Mouse (Mus musculus) liver (tissue): ENCODE measurements around the gene Mtmr12.

Experiments
- DNase-seq: peaks from one replicate; pipeline ENCODE4 v3.0.0-alpha.2; 2020; ENCODE audit warnings: mixed read lengths

The Mtmr12 gene

DNA sequence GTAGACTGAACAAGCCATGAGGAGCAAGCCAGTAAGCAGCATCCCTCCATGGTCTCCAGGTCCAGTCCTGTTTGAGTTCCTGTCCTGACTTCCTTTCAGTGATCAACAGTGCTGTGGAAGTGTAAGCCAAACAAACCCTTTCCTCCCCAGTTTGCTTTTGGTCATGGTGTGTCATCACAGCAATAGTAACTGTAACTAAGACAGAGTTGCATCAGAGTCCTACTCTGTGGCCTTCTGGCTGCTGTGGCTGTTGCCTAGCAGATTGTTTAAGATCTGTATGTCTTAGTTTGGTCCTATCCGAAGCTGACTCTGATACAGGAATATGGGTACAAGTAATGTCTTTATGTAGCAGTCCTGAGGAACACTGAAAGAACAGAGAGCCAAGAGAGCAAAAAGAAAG is 75.0 kb downstream of the Mtmr12 start:
- DNase-seq, result no peak

DNA sequence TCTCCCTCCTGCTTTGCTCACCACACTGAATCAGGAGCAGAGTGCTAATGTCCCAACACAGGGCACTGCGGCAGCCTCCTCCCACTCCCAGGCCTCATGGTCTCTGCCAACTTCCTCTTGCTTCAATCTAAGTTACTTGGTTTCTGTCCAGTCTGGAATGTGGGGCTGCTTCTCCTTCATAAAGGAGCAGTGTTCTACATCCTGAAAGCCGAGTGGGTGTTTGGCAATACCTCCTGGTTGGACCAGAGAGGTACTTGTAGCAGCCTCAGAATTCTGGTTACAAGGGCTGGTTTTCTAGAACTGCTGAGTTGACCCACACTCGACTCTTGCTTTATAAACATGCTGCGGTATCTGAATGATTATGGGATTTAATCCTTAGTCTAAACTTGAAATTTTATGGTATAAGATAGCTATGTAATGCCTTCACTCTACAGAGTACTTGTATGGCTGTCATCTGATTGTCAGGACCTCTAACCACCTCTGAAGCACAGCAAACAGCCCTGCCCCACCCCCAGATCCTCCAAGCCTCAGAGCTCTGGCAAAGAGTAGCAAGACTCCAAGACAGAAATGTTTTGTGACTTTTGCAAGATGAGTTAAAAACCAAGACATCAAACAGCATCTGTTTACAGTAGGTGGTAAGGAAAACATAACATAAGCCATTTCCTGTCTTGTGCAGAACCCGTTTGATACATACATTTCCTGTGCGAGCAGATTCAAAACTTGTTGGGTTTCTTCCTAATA is 80.1 kb downstream of the Mtmr12 start:
- DNase-seq, result no peak

DNA sequence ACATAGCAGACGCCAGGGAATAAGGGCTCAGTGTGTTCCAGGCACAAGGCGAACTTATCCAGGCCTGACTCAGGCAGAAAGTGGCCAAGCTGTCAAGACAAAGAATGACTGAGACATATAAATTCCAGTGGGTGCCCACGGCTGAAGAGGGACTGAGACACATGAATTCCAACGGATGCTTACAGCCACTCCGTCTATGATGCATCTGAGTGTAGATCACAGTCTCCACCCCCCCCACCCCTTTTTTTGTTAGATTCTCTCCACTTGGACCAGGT is 80.6 kb downstream of the Mtmr12 start:
- DNase-seq, result no peak

DNA sequence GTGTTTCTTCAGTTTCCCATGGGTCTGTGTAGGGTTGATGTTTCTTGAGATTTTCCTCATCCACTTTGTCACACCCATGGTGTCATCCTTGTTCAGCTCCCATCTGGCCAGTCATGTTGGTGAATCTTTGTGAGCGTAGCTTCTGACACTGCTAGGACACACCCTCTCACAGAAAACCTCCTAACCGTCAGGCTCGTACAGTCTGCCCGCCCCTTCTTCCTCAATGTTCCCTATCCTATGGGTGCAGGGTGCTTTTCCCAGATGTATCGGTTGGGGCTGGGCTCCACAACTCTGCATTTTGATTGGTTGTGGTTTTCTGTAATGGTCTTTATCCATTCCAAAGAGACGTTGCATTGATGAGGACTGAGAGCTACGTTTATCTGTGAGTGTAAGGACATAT is 85.5 kb downstream of the Mtmr12 start:
- peak; percentile 26 for DNase-seq

DNA sequence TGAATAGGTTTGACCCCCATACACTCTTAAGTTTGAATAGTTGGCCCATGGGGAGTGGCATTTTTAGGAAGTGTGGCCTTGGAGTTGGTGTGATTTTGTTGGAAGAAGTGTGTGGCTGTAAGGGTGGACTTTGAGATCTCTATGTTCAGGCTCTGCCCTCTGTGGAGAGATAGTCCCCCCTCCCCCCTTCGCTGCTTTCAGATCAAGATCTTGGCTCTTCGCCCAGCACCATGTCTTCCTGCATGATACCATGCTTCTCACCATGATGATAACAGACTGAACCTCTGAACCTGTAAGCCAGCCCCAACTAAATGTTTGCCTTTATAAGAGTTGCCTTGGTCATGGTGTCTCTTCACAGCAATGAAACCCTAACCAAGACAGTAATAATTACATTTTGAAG is 86.9 kb downstream of the Mtmr12 start:
- peak; percentile 29 for DNase-seq

DNA sequence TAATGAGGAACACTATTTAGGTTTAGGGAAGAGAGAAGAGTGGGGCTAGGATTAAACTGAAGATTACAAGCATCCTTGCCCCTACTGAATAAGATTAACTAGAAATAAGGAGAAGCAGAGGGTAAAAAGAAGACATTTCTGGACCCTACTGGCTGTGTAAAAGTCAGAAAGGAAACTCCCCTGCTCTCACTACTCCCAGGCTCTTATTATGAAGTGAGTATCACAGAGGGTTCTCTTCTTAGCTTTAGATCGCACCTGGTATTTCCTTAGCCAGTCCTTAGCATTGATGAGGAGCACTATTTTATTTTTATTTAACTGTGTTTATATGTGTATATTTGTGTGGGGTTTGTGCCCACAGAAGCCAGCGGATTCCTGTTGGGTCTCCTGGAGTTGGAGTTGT is 91.4 kb downstream of the Mtmr12 start:
- no peak for DNase-seq

DNA sequence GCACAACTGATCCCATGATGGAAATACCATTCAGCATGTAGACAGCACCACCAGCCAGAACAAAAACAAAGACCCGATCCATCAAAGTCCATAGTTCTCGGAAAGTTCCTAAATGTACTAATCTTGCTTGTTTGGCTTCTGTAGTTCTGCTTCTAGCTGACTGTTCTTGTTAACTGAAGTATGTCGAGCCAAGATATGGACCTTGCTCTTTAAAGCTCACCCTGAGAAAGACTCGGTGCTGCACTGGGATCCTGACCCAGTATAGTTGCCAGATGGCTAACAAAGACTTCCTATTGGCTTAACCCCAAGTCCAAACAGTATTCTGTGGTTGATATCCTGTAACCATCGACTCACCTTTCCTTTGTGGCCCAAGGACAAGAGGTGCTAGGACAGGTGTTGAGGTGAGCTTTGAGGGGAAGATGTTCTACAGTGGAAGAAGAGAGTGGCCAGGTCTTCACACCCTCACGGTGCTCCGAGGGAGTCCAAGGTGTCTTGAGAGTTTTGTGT is 93.5 kb downstream of the Mtmr12 start:
- DNase-seq, result no peak

DNA sequence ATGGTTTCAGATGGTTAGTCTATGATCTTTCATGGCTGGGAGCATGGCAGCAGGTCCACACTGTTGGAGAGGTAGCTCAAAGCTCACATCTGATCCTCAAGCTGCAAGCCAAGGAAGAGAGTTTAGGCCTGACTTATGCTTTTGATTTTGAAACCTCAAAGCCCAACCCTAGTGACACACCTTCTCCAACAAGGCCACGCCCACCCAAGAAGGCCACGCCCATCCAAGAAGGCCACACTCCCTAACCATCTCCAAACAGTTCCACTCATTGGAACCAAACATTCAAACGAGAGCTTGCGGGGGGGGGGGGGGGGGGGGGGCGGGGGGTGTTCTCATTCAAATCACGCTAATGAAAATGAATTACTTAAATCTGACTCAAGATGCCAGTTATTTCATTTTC is 96.9 kb downstream of the Mtmr12 start:
- DNase-seq, result peak; percentile 73

DNA sequence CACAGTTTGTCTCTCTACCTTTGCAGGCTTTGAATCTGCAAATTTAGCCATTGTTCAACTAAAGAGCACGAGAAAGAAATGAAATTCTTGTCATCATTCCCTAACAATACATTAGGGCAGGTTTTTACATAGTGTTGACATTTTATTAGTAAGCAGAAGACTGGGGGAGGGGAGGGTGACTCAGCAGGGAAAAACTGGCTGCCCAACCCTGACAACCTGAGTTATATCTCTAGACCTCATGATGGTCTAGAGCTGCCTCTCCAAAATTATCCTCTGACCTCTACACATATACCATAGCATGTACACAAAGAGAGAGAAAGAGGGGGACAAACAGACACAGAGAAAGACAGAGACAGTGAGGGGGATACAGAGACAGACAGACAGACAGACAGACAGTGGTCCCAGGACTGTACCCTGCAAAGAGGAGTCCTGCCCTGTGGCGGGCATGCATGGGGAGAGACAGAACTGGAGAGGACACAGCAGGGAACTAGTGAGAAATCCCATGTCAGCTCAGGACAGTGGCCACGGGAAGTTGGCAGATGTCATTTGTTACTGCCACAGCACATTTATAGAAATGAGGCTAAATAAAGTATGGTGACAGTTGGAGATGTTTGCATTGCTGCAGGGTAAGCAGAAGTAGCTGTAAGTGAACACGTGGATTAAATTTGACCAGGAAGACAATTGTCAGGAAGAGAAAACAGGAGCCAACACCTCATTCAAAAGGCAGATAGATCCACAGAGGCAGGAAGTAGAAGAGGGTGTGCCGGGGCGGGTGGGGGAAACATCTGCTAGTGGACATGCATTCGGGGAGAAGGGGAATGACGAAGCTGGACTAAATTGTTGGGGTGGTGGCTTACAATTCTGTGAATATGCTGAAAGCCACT is 101.6 kb downstream of the Mtmr12 start:
- DNase-seq, result peak; percentile 84

DNA sequence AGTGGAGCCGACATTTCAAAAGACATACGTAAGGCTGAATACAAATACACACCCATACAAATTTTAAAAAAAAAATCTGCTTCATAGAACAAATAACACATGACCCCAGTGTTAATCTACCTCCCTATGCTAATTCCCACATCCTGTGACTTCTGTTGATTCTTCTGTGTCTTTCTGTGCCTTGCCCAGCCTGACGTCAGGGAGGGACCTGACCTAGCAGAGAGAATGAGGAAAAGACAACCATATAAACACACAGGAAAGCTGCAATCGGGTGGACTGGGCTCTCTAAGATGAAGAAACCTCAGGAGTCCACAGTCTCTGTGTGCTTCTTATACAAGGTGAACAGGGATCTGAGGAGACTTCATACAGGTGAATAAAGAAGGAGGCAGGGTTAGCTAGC is 102.3 kb downstream of the Mtmr12 start:
- DNase-seq, result no peak

DNA sequence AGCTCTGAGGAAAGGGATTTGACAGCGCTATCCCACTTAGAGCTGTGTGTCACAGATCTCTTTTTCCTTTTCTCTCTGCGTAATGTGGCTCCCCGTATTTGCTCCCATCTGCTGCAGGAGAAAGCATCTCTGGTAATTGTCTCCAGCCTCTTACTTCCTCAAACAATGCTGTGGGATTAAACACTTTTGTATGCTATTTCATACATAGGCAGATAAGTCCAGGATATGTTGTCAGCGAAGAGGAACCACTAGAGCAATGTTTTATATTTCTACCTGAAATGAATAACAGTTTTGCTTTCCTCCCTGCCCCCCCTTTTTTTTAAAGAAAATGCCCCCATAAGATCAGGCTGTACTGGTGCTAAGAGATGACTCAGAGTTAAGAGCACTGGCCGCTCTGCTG is 103.7 kb downstream of the Mtmr12 start:
- DNase-seq, result no peak

DNA sequence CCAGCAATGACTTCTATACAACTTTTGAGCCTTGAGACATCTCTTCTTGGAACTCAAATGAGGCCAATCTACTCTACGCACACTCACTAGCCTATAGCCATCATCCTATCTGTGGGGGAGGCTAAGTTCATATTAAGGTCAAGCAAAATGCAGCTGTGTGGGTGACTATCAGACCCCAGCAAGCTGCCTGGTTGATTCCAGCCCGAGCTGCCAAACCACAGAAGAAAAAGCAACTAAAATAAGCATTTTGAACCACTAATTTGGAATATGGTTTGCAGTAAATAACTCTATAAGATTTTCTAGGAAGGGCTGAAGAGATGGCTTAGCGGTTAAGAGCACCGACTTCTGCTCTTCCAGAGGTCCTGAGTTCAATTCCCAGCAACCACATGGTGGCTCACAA is 105.8 kb downstream of the Mtmr12 start:
- no peak for DNase-seq

DNA sequence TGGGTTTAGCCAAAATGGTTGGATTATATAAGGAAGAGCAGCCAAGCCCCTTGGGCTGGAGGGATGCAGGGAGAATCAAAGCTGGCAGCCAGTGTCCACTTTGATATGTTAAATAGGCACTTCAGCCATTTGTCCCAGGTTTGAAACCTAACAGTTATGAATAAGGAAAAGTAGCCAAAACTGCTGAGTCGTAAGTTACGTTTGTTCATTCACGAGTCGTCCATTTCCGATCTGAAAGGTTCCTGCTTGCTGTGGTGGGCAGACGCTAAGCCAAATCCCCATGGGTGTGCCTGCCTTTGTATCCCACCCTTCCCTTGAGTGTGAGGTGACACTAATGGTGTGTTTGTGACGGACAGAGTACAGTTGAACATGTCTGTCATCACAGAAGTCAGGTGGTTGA is 106.6 kb downstream of the Mtmr12 start:
- DNase-seq, result no peak

DNA sequence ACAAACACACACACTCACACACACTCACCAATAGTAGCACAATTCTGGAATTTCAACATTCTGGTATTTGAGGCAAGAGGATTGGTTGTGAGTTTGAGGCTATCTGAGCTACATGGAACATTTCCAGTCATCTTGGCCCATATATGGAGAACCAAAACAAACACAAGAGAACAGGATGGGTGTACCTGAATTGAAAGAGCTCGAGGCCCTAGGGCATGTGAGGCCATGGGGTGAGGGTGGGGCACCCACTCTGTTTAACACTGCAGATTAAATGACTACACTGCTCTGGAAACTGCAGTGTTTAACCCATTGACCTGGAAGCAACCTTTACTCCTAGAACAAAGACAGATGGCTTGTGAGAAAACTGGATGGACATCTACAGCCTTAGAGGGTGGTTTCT is 108.4 kb downstream of the Mtmr12 start:
- DNase-seq, result no peak

DNA sequence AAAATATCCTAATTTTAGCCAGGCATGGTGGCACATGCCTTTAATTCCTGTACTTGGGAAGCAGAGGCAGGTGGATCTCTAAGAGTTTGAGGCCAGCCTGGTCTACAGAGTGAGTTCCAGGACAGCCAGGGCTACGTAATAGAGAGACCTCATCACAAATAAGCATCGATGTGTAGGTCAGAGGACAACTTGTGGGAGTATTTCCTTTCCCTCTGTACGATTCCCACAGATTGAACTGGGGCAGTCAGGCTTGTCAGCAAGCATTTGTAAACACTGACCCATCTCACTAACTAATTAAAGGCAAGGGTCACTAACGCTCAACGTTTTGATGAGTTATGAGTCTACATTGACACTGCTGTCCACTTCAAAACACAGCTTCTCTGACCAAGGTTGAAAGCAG is 109.8 kb downstream of the Mtmr12 start:
- DNase-seq, result no peak

DNA sequence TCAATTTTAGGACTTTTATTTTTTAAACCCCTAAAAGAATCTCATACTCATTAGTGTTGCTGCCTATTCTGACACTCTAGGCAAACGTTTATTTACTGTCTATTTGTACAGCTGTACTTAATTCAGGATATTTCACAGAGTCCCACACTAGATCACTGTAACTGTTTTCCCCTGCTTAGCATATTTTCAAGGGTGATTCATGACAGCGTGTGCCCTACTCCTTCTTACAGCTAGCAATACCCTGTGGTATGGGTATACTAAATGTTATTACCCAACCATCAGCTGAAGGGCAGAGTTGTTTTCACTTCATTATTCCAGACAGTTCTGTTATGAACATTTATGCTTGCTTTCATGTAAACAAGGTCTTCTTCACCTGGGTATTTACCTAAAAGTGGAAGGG is 111.2 kb downstream of the Mtmr12 start:
- no peak for DNase-seq

DNA sequence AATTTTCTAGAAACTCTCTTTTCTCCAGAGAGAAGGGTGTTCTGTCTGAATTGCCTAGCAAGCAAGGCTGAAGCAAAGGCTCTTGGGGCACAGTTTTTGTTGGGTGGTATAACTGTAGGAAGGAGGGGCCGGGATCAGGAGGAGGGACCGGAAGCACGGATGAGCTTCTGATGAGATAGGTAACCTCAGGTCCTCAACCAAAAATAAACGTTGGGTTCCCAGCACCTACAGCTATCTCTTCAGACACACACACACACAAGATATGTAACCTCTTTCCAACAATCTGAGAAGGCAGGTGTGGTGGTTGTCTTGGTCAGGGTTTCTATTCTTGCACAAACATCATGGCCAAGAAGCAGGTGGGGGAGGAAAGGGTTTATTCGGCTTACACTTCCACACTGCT is 112.5 kb downstream of the Mtmr12 start:
- DNase-seq, result peak; percentile 37

DNA sequence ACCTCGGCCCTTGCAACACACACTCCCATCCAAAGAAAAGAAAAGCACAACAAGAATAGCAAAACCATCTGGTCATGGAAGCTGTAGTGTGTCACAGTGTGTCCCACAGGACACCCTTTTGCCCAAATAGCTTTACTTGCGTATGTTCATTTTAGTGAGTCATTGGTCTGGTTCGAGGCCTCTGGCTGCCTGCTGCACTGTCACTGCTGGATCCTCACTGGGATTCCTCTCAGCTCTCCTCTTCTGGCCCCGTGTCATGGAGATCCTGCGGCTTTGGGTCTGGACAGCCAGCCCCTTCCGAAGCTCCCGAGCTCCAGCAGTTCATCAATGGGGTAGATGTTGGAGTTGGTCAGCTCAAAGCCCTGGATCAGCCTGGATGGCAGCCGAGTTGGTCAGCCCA is 113.6 kb downstream of the Mtmr12 start:
- DNase-seq, result no peak

DNA sequence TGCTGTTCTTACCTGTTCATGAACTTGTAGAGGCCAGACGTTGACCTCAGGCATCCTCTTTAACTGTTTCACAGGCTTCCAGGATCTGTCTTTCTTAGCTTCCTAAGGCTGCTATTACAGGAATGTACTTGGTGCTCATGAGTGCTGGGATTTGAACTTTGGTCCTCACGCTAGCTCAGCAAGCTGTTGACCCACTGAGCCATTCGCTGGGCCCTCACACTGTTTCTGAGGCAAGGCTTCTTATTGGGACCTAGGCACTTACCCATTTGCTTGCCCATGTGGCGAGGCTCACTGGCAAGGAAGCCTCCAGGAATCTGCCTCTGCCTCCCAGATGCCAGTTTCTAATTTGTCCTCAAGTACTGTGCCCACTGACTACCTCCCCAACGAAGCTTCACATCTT is 115.1 kb downstream of the Mtmr12 start:
- DNase-seq, result no peak

DNA sequence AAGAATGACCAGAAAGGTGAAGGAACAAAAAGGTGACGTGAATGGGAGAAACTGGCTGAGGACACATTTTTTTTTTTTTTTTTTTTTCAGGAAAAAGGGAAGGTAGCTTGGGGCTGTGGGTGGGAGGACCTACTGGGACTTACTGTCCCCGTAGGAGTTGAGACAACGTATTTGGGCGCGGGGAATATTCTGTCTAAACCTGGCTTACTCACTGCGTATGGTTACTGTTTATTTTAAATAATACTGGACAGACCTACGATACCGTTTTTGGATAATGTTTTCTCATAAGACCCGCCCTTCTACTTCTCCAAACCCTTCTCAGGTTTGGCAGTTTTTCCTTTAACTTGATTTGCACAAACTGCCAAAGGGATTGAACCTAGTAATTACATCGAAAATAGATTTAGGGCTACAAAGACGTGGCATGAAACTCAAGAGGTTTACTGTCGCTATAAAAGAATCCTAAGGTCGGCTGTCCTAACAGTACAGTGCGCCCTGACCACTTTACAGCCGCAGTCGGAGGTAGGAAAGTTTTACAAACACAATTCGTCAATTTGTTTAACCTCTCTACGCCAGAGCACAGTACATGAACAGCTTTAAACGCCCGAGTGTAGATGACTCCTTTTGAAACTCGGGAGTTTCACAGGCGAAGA is 115.7 kb downstream of the Mtmr12 start:
- no peak for DNase-seq

DNA sequence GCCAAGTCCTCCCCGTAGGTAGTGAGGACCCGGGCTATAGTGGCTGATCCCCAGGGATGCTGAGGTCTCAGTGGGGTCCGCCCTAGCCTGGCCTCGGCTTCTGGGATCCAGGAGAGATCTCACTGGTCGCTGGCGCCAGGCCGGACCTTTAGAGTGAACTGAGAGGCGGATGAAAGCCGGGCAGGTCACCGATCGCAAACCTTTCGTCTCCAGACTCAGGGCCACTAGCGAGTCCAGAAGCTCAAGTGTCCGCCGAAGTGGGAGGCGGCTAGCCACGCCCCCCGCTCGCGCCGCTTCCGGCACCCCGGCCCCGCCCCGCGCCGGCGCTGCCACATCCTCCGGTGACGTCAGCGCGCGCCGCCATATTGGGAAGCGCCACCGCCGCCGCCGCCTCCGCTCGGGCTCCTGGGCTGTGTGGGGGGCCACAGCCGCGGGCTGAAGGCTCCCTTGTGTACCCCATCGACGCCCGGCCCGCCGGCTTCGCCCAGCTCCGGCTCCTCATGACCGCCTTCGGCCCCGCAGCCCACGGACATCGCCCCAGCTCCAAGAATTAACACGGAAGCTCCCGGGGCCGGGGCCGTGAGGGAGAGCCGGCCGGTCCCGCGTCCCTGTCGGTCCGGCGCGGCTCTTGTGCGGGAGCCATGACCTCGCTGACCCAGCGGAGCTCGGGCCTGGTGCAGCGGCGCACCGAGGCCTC is 116.4 kb downstream of the Mtmr12 start, which contains the start of gene Golph3:
TSS of gene Golph3 (plus strand) at position 360 of the 697 bp plus-strand sequence.
- peak; percentile 96 for DNase-seq

DNA sequence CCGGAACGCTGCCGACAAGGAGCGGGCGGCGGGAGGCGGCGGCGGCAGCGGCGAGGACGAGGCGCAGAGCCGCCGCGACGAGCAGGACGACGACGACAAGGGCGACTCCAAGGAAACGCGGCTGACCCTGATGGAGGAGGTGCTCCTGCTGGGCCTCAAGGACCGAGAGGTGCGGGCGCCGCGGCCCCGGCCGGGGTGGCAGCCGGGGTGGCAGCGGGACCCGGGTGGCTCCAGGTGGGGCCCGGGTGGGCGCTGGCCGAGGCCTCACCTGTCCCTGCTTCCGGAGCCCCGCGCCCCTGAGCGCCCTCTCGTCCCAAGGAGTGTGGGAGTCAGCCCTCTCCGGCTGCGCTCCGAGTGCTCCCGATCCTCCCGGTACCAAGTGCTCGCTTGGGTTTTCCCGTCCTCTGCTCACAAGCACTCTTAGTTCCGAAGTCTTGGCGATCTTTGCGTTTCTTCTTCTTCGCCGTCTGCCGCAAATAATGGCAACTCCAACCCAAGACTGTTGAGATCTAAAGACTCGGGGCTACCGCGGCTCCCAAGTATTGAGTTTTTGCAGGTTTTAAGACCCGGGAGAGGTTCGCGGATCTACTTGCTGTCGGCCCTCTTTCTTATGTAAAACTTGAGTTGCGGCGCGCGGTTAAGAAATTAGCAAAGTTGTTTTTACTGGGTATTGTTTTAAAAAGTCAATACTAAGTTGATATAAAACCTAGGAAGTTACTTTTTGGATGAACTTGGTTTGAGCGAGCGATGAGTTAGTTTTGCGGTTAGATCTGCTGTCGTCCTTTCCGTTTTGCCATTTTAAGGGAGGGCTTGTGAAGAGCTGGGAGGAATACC is 117.2 kb downstream of the Mtmr12 start, which contains the start of gene 1810049J17Rik:
TSS of gene 1810049J17Rik (minus strand) at position 112 of the 834 bp plus-strand sequence.
- peak; percentile 68 for DNase-seq
